Mouse (Mus musculus): Measurements from ENCODE around the gene Lekr1.
A peak's percentile ranks its signal among the peaks of the same experiment; 100 is the strongest.
"Not testable (repeated sequence)": the region's sequence is repeated elsewhere in the genome, so short reads cannot be mapped to it uniquely, and the experiment has no call there.

Gene Lekr1

DNA sequence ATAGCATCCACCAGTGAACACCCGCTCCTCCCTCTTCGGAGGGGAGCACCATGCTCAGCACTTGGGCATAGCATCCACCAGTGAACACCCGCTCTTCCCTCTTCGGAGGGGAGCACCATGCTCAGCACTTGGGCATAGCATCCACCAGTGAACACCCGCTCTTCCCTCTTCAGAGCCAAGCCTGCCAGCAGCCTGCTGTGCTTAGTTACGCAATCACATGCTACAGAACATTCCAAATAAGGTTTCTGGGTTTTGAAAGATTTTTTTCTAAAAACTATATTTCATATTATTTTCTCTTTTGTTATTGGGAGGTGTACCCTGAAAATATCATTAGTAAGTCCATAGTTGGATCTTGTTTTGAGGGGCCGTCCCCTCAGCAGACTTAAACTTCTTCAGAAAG lies 103.6 kb downstream of the Lekr1 start:
- not testable (repeated sequence) for DNase-seq (ENCODE audit: low spot score)

DNA sequence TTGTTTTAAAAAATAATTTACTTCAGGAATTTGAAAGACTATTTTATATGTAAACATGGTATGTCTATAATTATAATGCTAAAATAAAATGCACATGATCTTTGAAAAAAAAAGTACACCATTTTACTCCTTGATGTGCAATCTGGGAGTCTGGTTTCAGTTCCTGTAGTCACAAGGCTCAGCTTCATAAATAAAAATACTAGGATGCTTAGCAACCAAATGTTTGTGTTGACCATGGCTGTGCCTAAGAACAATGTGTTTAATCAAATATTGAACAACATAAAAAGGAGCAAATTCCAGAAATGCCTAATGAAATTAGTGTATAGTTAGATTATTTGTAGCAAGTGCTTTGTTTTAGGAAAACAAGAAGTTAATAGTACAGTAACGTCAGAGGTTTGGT lies 107.9 kb downstream of the Lekr1 start:
- no peak for DNase-seq (ENCODE audit: low spot score)

DNA sequence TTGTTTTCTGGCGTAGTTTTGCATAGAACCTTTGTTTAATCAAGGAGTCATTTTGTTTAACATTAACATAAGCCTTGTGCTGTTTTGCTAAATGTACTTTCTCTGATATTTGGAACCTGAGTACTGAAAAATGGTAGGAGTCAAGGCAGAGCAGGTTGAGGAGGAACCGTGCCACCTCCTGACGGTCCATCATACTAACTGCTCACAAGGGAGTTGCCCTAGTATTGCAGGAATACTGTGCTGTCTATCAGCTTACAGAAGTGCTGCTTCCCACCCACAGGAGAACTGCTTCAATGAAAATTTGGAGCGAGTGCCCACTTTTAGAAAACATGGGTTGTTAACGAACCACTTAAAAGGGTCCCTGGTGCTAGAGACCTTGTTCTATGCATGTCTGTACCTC lies 109.1 kb downstream of the Lekr1 start:
- no peak for DNase-seq (ENCODE audit: low spot score)

DNA sequence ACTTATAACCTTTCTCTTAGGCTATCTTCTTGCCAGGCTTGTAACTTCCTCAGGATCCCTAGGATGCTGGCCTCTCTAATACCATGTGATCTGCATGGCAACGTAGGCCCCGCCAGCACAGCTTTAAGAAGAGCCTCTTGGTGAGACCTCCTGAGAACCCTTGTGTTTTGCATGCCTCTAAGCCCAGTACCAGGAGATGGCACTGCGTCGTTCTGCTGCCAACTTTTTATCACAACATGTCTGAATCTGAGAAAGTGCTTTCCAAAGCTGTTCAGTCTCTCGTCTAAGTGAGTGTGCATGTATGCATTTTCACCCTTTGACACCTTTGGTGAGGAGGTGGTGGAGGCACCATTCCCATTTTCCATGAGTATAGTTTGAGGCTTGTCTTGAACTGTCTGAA lies 116.2 kb downstream of the Lekr1 start:
- DNase-seq (ENCODE audit: low spot score), result no peak

DNA sequence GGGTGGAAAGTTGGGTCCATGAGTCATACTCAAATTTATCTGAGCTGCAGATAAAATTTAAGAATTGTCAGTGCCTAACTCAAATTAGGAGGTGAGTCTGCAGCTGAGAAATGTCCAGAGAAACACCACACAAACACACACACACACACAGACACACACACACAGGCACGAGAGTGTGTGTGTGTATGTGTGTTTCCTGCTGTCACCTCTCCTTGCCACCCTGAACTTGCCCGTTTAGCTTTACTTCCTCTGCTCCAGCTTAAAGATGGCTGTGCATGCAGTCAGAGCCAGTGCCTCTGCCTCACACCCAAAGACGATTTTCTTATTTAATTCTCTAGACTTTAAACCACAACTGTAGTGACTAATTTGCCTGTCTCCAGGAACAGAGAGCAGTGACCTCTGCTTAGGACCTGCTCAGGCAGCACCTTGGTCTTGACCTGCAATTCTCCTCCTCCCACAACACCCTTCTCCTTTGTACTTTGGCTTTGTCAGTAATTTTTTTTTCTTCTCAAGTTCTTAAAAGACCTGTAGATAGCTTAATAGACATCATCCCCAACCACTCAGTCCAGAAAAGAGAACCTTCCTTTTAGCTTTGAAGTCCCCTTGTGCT lies 124.2 kb downstream of the Lekr1 start:
- DNase-seq (ENCODE audit: low spot score), result no peak

DNA sequence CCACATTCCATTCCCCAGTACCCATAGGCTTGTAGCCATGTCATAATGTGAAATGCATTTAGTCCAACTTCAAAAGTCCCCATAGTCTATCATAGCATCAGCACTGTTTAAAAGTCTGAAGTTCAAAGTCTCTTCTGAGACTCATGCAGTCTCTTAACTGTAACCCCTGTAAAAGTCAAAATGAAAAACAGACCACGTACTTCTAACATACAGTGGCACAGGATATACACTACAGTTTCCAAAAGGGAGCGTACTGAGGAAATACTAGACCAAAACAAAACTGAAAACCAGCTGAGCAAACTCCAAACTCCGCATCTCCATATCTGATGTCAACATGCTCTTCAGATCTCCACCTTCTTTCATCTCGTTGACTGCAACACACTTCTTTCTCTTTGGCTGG lies 127.5 kb downstream of the Lekr1 start:
- DNase-seq (ENCODE audit: low spot score), result no peak

DNA sequence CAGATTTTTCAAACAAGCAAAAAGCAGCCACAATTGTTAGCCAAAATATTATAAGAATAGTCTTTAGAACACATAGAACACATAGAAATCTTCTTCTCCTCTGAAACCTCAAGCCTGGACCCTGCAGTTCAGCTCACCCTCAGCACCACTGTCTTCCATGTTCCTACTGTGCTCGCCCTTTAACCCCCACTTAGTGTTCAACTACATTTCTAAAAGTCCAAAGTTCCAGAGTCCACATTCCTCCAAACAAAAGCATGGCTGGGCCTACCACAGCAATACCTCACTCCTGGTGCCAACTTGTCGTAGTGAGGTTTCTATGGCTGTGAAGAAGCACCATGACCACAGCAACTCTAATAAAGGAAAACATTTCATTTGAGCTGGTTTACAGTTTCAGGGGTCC lies 128.7 kb downstream of the Lekr1 start:
- DNase-seq (ENCODE audit: low spot score), result no peak

DNA sequence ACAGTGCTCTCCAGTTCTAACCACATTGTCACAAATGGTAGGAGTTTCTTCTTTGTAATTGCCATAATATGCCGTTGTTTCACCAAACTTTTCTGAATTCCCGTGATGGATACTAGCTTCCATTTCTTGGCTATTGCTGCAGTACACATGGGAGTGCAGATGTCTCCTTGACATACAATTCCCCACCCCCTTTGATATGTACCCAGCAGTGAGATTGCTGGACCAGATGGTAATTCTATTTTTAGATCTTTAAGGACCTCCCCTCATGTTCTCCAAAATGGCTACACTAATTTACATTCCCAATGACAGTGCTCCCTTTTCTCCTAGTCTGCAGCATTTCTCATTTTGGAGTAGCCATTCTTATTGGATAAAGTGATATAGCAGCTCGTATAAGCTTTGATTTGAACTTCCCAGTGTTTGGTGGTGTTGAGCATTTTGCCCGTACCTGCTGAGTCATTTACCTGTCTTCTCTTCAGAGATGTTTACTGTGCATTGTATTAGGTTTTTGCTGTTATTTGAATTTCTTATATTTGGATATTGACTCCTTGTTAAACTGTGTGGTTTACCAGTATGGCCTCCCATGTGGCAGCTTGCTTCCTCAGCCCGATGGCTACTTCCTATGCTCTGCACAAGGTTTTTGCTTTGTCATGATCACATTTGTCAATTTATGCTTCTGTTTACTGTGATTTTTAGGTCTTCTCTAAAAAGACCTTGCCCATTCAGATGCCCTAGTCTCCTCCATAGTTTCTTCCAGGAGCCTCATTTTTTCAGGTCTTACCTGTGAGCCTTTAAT lies 131.5 kb downstream of the Lekr1 start:
- DNase-seq (ENCODE audit: low spot score), result no peak

DNA sequence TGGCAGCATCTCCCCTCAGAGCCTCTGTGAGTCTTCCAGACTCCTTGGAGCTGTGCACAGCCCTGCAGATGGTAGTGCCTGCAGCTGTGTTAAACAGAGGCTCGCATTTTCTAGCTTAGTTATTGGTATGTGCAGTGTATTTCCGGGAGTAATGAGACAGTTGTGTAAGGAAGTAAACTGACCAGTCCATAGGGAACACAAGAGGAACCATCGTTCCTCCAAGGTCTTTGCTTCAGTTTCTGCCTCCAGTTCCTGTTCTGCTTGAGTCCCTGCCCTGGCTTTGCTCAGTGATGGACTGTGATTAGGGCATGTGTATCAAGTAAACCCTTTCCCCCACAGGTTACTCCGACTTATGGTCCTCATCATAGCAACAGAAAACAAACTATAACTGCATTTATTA lies 134.9 kb downstream of the Lekr1 start:
- DNase-seq (ENCODE audit: low spot score), result no peak

DNA sequence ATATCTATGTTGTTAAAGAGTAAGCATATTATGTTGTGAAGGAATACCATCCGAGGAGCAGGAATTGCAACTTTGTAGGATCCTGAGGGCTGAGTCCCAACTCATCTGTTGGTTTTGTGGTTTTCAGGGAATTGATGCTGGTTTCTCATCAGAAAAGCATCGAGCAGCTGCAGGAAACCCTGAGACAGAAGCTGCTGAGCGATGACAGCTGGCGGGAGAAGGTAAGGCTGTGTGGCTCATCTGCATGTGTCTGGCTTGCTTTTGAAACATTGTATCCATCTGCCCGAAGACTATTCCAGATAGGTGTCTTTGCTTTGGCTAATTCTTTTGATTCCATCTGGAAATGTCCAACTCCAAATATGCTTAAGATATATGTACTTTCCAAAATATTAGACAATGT lies 136.2 kb downstream of the Lekr1 start:
- DNase-seq (ENCODE audit: low spot score), result no peak

DNA sequence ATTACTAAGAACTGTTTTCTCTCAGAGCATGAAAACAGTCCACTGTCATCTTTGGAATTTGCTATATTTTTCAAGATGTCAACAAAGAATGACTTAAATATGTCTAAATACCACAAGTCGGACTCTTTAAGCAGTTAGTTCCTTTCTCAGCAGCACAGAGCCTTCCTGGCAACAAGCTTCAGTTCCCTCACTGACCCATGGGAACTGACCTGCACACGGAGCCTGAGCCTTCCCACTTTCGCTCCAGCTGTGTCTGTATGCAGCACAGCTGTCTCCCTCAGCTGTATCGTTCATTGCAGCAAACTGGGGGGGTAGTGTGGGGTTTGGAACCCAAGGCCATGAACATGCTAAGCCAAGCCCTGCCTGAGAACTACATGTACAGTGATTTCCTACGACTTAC lies 136.8 kb downstream of the Lekr1 start:
- no peak for DNase-seq (ENCODE audit: low spot score)

DNA sequence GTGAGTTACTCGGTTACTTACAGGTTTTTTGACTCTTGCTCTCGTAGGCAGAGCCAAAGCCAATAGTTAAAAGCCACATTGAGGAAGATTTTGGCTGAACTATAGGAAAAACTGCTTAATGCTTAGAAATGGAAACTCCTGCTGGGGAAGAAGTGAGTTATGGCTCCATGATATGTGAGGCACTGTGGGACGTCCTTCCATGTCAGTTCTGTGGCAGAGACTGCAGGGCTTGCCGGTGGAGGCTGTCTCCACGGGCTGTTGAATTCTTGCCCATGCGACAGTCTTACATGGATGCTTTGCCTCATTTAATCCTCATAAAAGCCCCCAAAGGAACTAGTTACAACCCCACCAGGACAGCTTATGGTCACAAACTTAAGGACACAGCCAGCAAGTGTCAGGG lies 148.9 kb downstream of the Lekr1 start:
- no peak for DNase-seq (ENCODE audit: low spot score)

DNA sequence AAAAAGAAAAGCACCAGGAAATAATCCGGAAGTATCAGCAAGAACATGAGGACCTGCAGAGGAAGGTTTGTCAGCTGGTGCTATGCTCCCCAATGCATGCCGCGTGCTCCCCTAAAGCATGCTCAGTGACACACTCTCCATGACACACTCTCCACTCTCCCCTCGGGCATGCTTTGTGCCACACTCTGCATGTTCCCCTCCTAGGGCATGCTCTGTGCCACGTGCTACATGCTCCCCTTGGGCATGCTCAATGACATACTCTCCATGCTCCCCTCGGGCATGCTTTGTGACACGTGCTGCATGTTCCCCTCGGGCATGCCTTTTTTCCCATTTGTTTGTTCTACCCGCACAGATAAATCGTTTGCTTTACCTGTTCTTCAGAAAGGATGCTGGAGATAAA lies 150.0 kb downstream of the Lekr1 start:
- no peak for DNase-seq (ENCODE audit: low spot score)

DNA sequence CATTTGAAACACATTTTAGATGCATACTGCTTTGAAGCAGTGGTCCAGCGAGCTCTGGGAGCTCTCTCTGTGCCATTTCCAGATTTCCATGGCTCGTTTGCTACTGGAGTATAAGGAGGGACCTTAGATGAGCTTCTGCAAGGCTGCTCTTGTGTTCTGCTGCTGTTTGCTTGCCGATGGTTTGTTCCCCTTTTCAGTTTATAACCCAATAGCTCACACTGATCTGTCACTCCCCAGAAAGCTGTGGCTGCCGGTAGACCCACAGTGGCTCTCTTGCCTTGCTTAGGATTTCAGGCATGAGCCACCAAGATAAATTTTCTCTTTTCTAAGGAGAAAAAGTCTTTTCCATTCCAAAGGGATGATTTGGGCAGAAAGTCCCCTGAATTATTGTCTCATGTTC lies 152.6 kb downstream of the Lekr1 start:
- no peak for DNase-seq (ENCODE audit: low spot score)

DNA sequence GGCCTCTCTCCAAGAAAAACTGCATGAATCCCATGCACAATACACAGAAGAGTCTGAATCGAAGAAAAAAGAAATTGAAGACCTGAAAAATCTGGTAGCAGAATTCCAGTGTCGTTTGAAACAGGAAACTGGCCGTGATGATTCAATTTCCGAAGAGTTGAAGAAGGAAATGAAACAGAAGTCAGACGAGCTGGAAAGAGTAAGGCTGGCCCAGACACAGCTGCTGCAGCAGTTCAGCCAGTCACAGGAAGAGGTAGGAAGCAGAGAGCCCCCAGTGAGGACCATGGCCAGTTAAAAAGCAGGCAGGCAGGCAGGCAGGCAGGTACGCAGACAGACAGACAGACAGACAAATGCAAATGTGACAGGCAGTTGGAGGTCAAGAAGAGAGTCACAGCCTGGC lies 153.8 kb downstream of the Lekr1 start:
- no peak for DNase-seq (ENCODE audit: low spot score)

DNA sequence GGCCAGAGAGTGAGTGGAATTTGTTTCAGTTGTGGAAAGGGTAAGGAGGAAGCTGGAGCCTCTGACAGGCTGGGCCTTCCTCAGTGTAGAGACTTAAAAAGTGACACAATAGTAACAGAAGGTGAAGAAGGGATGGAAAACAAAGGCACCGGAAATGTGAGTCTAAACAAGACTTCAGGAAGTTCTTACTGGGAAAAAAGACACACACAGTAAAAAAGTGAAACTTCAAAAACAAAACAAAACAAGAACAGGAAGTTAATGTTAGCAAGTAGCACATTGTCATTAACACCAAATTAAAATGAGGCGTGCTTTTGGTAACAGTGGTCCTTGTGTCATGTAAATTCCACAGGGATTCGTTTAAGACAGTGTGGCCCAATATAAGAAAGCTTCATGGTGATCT lies 158.9 kb downstream of the Lekr1 start:
- no peak for DNase-seq (ENCODE audit: low spot score)

DNA sequence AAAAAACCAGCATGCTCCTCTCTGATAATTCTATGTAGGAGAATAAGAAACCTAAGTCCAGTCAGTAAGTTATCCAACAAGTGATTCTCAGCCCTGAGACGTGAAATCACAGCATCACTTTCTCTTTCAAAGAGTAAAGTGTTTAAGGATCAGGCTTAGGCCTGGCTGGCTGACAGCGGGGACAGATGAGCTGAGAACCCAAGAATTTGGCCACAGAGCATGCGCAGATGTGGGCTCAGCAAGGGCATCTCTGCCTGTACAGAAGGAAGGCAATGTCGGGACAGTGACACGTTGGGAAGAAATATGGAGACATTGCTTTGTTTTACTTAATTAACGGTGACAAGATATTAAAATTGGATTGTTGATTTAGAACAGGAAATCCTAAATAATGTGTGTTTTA lies 160.7 kb downstream of the Lekr1 start:
- no peak for DNase-seq (ENCODE audit: low spot score)

DNA sequence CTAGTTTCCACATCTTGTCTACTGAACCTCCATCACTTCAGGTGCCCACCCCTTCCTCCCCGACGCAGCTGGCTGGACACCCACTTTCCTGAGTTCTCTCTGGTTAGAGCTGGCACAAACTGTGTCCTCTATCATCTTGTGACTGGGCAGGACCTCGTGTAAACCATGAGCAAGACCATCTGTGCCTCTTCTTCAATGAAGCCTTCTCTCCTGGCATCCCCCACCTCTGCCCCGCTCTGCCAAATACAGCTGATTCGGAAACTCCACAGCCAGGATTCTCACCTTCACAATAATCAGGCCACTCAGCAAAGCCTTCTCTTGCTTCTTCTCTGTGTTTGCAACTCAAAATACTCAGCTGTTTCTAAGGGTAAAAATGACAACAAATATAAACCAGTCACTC lies 161.4 kb downstream of the Lekr1 start:
- no peak for DNase-seq (ENCODE audit: low spot score)

DNA sequence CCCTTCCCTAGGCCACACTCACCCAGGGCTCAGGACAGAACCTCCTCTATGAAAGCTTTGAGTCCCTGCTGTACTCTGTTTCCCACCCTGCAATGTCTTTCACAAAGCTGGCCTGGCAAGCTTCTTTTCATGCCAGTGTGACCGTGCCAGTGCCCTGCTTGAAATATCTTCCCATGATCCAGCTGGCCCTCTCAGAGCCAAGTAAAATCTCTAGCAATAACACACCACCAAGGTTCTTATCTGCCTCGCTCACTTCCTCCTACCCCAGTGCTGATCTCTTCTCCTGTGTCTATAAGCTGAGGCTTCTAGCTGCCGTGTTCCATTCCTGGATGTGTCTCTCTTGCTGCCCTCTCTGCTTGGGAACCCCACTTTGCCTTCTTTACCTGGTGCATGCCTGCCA lies 162.0 kb downstream of the Lekr1 start:
- no peak for DNase-seq (ENCODE audit: low spot score)

DNA sequence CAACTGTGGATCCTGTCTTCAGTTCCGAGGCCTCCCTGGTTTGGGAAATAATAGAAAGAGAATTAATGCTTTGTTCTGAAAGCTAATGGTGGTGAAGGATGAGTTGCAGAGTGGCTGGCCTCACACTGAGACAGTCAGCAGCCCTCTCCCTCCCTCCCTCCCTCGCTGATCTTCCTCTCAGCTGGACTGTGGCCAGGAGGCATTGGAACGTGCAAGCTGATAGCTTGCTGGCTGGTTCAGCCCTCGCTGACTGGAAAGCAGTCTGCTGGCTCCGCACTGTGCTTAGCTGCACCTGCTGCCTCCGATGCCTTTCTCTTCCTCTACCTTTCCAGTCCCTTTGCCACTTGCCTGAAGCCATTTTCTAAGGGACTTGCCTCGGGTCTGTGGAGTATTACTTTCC lies 163.2 kb downstream of the Lekr1 start:
- DNase-seq (ENCODE audit: low spot score), result peak; percentile 63

DNA sequence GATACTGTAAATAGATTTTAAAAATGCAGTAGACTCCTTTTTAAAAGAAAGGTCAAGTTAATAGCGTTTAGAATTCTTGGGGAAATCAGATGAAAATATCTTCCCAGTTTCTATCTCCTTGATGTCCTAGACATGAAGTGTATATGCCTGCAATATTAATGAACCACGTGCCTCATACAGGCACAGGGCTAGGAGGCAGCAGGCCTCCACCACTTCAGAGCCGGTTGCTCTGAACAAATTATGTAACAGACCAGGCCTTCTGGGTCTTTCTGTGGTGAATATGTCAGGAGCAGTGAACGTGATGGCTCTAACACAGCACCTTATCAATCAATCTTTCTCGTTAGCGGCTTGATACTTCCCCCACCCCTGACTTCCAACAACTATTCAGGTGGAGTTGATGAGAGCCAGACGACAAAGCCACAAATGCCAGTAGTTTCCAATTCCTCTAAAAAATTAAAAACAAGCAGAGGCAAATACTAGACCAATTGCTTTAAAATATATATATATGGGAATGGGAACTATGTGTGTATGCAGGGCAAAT lies 164.0 kb downstream of the Lekr1 start:
- no peak for DNase-seq (ENCODE audit: low spot score)

DNA sequence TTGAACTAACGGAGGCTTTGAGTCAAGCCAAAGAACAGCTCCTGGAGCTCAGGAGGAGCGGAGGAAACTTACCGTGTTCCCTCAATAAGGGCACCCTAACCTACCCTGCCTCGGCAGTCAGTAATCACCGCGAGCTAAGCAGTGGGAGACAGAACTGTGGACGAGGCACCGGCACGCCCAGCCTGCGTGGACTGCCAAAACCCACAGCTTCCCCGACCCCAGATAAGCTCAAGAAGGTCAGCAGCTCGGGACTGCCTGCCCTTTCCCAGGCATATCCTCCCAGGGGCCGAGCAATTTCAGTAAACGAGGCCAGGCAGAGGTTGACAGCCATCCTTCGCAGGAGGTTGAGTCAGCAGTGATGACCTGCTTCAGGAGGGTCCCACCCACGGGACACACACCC lies 164.8 kb downstream of the Lekr1 start:
- peak; percentile 20 for DNase-seq (ENCODE audit: low spot score)

DNA sequence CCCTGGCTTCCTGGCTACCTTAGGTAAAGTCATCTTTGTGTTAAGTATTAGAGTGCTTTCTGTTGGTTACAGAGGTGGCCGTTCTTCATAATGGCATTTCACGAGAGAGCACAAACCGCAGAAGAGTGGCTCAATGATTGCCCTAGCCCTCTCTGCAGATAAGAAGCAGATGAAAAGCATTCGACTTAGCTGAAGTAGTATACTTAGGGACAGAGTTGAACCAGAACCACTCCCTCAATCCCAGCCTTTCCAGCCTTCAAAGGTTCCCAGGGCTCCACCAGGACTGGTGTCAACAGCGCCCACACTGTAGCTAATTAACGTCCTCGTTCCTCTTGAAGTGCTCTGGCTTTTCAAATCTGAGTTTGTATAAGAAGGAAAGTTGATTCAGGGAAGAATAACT lies 166.4 kb downstream of the Lekr1 start:
- DNase-seq (ENCODE audit: low spot score), result no peak

DNA sequence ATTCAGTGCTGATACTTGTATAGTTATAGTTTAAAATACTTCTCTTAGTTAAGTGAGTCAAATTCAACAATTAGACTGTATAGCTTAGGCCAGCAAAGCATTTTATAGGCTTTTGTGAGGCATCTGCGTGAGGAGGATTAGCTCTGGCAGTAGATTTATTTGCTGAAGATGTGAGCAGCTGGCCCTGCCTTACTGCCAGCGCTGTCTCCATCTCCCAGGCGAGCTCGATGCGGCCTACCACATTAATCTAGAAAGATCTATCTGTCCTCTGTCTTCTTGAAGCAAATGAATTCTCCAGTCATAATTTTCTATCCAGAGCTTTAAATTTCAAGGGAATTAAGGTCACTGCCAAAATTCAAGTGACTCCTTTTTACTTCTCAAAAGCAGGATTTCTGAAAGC lies 170.4 kb downstream of the Lekr1 start:
- no peak for DNase-seq (ENCODE audit: low spot score)

All from embryo, embryonic 10 days (tissue).